Mouse (Mus musculus): ENCODE data around the gene Rccd1. TPM values are rescaled to one million over a fixed set of nuclear protein-coding genes. Genes with fewer than 3 reads are reported as not detected.

Rccd1 gene
- polyA plus RNA-seq, 1 experiment from 2014 or later, result 3.7 TPM

GRCm38 (mm10) chr7:80318670-80319069 lies 5.6 kb downstream of the Rccd1 start:
- Histone ChIP-seq H3K27ac (no peak overlapping the region), H3K36me3 (ENCODE audit: insufficient read depth, low read length) (peaks cover 33% of the 10 kb centered on the region), H3K4me2 (ENCODE audit: low read length) (no peak overlapping the region), H3K9me3 (replicated peaks; ENCODE audit: low read length) (no peaks in the 10 kb centered on the region), H3K4me1 (replicated peaks; ENCODE audit: insufficient read depth, low read length) (peaks cover 3% of the 10 kb centered on the region; the same call in 1 of the 2 replicates), H3K4me3 (replicated peaks; ENCODE audit: low read depth, low read length) (no peak overlapping the region), H3K9ac (ENCODE audit: low read depth, low read length) (no peak overlapping the region), H3K27me3 (ENCODE audit: insufficient read depth, low read length) (no peaks in the 10 kb centered on the region)
- 91% methylated on average over 4 of the region's 4 CpGs for WGBS
- DNase-seq (ENCODE audit: low spot score) (no peak), ATAC-seq (replicated peaks; ENCODE audit: low FRiP score, low read depth) (no peak)
- TF ChIP-seq CTCF (IDR thresholded peaks at IDR 0.05; ENCODE audit: low read depth), result no peak

DNA sequence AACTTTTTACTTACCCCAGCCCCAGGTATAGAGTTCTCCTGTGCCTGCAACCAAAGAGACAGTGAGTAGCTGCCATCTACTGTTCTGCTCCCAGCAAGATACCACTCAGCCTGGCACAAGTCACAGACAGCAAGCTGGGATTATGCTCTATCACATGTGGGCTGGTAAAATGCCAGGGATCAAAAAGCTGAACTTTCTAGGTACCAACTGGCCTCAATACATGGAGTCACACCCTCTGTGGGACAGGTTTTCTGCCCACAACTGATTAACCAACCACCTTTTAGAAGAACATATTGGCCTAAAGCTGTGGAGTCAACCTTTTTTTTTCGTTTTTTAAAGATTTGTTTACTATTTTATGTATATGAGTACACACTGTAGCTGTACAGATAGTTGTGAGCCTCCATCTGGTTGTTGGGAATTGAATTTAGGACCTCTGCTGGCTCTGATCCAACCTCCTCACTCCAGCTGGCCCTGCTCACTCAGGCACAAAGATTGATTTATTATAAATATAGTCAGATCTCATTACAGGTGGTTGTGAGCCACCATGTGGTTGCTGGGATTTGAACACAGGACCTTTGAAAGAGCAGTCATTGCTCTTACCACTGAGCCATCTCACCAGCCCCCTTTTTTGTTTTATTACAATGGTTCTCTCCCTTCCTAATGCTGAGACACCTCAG lies 6.7 kb downstream of the Rccd1 start:
- H3K27me3 ChIP-seq (ENCODE audit: insufficient read depth, low read length), result no peaks in the 10 kb centered on the region
- H3K4me2 ChIP-seq (ENCODE audit: low read length), result no peak overlapping the region
- H3K27ac ChIP-seq, result no peak overlapping the region
- DNase-seq (ENCODE audit: low spot score) (no peak), ATAC-seq (replicated peaks; ENCODE audit: low FRiP score, low read depth) (no peak)
- no peak for TF ChIP-seq CTCF (IDR thresholded peaks at IDR 0.05; ENCODE audit: low read depth)
- H3K4me1 ChIP-seq (replicated peaks; ENCODE audit: insufficient read depth, low read length), result no peaks in the 10 kb centered on the region
- H3K36me3 ChIP-seq (ENCODE audit: insufficient read depth, low read length), result peaks cover 43% of the 10 kb centered on the region
- no peak overlapping the region for H3K9ac ChIP-seq (ENCODE audit: low read depth, low read length)
- no peak overlapping the region for H3K4me3 ChIP-seq (replicated peaks; ENCODE audit: low read depth, low read length)
- no peaks in the 10 kb centered on the region for H3K9me3 ChIP-seq (replicated peaks; ENCODE audit: low read length)
- WGBS, result 59% methylated on average over 1 of the region's 1 CpGs

DNA sequence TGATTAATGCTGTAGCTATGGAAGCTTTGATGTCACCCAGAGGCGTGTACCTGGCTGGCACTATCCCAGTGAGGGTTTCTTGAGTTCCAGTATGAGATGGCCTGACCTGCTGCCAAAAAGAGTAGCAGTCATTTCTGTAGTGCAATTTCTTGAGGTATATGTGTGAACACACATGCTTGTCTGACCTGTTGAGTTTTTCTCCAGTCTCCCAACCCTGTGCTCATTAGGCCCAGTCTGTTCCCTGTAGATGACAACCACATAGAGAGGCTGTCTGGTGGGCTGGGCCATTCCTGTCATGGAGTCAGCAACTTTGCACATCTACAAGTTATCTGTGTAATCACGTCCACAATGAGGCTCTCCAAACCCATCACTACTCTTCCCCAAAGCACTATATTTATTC lies 8.5 kb downstream of the Rccd1 start:
- H3K4me3 ChIP-seq (replicated peaks; ENCODE audit: low read depth, low read length), result no peak overlapping the region
- DNase-seq (ENCODE audit: low spot score) (no peak), ATAC-seq (replicated peaks; ENCODE audit: low FRiP score, low read depth) (no peak)
- no peaks in the 10 kb centered on the region for H3K9me3 ChIP-seq (replicated peaks; ENCODE audit: low read length)
- H3K27ac ChIP-seq, result no peak overlapping the region
- no peak overlapping the region for H3K9ac ChIP-seq (ENCODE audit: low read depth, low read length)
- no peak for TF ChIP-seq CTCF (IDR thresholded peaks at IDR 0.05; ENCODE audit: low read depth)
- no peaks in the 10 kb centered on the region for H3K27me3 ChIP-seq (ENCODE audit: insufficient read depth, low read length)
- H3K36me3 ChIP-seq (ENCODE audit: insufficient read depth, low read length), result peaks cover 54% of the 10 kb centered on the region
- H3K4me2 ChIP-seq (ENCODE audit: low read length), result no peak overlapping the region
- no peaks in the 10 kb centered on the region for H3K4me1 ChIP-seq (replicated peaks; ENCODE audit: insufficient read depth, low read length)
- 76% methylated on average over 2 of the region's 2 CpGs for WGBS

DNA sequence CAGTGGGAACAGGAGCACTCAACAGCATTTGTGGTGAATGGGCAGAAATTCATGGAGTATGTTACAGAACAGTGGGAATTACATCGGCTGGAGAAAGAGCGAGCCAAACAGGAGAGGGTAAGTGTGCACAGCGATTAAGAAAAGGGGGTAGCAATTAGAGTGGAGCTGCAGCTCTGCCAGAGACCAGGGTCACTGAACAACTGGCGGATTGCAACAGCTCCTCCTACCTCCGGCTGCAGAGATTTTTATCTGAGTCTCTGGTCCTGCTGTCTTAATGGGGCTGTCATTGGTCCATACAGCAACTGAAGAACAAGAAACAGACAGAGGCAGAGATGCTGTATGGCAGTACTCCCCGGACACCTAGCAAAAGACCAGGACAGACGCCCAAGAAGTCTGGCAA lies 13.5 kb downstream of the Rccd1 start:
- Histone ChIP-seq H3K36me3 (ENCODE audit: insufficient read depth, low read length) (peaks cover 64% of the 10 kb centered on the region), H3K9ac (ENCODE audit: low read depth, low read length) (no peak overlapping the region), H3K27me3 (ENCODE audit: insufficient read depth, low read length) (no peaks in the 10 kb centered on the region), H3K4me1 (replicated peaks; ENCODE audit: insufficient read depth, low read length) (no peaks in the 10 kb centered on the region), H3K9me3 (replicated peaks; ENCODE audit: low read length) (no peaks in the 10 kb centered on the region), H3K4me2 (ENCODE audit: low read length) (no peak overlapping the region), H3K4me3 (replicated peaks; ENCODE audit: low read depth, low read length) (no peak overlapping the region), H3K27ac (no peak overlapping the region)
- ATAC-seq (replicated peaks; ENCODE audit: low FRiP score, low read depth), result no peak
- no peak for TF ChIP-seq CTCF (IDR thresholded peaks at IDR 0.05; ENCODE audit: low read depth)
- WGBS, result 75% methylated on average over 7 of the region's 7 CpGs
- DNase-seq (ENCODE audit: low spot score), result no peak

DNA sequence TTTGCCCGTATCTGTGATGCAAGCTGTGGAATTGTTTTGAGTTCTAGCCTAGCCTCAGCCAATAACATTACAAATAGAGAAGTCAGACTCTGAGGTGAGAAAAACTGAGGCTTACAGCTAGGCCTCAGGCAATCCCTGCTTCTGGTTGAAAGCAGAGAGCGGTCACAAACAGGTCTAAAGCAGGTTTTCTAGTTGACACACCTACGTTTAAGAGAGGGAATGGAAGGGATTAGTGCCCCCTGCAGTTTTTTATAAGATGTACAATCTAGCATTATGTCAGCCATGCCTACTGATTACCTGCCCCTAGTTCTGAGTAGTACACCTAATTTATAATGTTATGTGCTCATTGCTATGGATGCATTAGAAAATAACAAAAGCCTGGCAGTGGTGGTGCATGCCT lies 16.5 kb downstream of the Rccd1 start:
- Histone ChIP-seq H3K4me3 (replicated peaks; ENCODE audit: low read depth, low read length) (no peak overlapping the region), H3K27ac (no peak overlapping the region), H3K4me2 (ENCODE audit: low read length) (no peak overlapping the region), H3K27me3 (ENCODE audit: insufficient read depth, low read length) (no peaks in the 10 kb centered on the region), H3K36me3 (ENCODE audit: insufficient read depth, low read length) (peaks cover 45% of the 10 kb centered on the region), H3K4me1 (replicated peaks; ENCODE audit: insufficient read depth, low read length) (no peaks in the 10 kb centered on the region), H3K9ac (ENCODE audit: low read depth, low read length) (no peak overlapping the region), H3K9me3 (replicated peaks; ENCODE audit: low read length) (no peaks in the 10 kb centered on the region)
- WGBS, result 84% methylated on average over 3 of the region's 3 CpGs
- TF ChIP-seq CTCF (IDR thresholded peaks at IDR 0.05; ENCODE audit: low read depth), result peak; percentile 47
- ATAC-seq (replicated peaks; ENCODE audit: low FRiP score, low read depth) (no peak), DNase-seq (ENCODE audit: low spot score) (no peak)

GRCm38 (mm10) chr7:80301522-80301921 lies 22.7 kb downstream of the Rccd1 start:
- no peak overlapping the region for H3K27ac ChIP-seq
- 87% methylated on average over 2 of the region's 2 CpGs for whole genome bisulfite sequencing
- ATAC-seq (replicated peaks; ENCODE audit: low FRiP score, low read depth), result no peak
- H3K4me3 ChIP-seq (replicated peaks; ENCODE audit: low read depth, low read length), result no peak overlapping the region
- peak; percentile 28; the same call in 1 of the 2 replicates for TF ChIP-seq CTCF (IDR thresholded peaks at IDR 0.05; ENCODE audit: low read depth)
- H3K4me1 ChIP-seq (replicated peaks; ENCODE audit: insufficient read depth, low read length), result no peaks in the 10 kb centered on the region
- H3K9ac ChIP-seq (ENCODE audit: low read depth, low read length), result no peak overlapping the region
- H3K9me3 ChIP-seq (replicated peaks; ENCODE audit: low read length), result no peaks in the 10 kb centered on the region
- H3K36me3 ChIP-seq (ENCODE audit: insufficient read depth, low read length), result peaks cover 30% of the 10 kb centered on the region
- no peak overlapping the region for H3K4me2 ChIP-seq (ENCODE audit: low read length)
- H3K27me3 ChIP-seq (ENCODE audit: insufficient read depth, low read length), result no peaks in the 10 kb centered on the region
- no peak for DNase-seq (ENCODE audit: low spot score)

DNA sequence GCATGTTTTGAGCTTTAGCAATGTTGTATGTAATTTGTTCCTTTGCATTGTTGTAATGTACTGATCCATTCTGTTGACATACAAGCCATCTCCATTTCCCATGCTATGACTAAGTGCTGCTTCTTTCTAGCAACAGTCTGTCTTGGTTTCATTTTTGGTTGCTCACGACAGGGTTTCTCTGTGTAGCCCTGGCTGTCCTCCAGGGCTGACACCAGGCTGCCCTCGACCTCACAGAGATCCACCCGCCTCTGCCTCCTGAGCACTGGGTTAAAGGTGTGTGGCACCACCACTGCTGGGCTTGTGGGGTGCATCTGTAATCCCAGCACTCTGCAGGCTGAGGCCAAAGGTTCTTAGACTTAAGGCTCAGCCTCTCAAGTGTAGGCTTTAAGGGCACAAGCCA lies 24.7 kb downstream of the Rccd1 start:
- no peak for ATAC-seq (replicated peaks; ENCODE audit: low FRiP score, low read depth)
- H3K9me3 ChIP-seq (replicated peaks; ENCODE audit: low read length), result no peaks in the 10 kb centered on the region
- no peak for DNase-seq (ENCODE audit: low spot score)
- no peaks in the 10 kb centered on the region for H3K27me3 ChIP-seq (ENCODE audit: insufficient read depth, low read length)
- no peak overlapping the region for H3K4me3 ChIP-seq (replicated peaks; ENCODE audit: low read depth, low read length)
- H3K27ac ChIP-seq, result no peak overlapping the region
- TF ChIP-seq CTCF (IDR thresholded peaks at IDR 0.05; ENCODE audit: low read depth), result no peak
- peaks cover 30% of the 10 kb centered on the region for H3K36me3 ChIP-seq (ENCODE audit: insufficient read depth, low read length)
- no peaks in the 10 kb centered on the region for H3K4me1 ChIP-seq (replicated peaks; ENCODE audit: insufficient read depth, low read length)
- H3K4me2 ChIP-seq (ENCODE audit: low read length), result no peak overlapping the region
- no peak overlapping the region for H3K9ac ChIP-seq (ENCODE audit: low read depth, low read length)
- WGBS, result 86% methylated on average over 3 of the region's 3 CpGs
